Mouse (Mus musculus) E14TG2a.4 (cell line): ENCODE measurements around the gene Rnase10.

Source experiments
- CTCF ChIP-seq: conservative IDR thresholded peaks from 2 replicates; pipeline ENCODE4 v1.5.1; 2014; ENCODE audit warnings: low read length
- NANOG ChIP-seq: IDR thresholded peaks from 2 replicates; pipeline ENCODE4 v1.6.1; 2014; ENCODE audit warnings: borderline replicate concordance, low read length, mixed read lengths
- POU5F1 ChIP-seq: IDR thresholded peaks from 2 replicates; pipeline ENCODE4 v1.6.1; 2014; ENCODE audit warnings: low read length, borderline replicate concordance

DNA sequence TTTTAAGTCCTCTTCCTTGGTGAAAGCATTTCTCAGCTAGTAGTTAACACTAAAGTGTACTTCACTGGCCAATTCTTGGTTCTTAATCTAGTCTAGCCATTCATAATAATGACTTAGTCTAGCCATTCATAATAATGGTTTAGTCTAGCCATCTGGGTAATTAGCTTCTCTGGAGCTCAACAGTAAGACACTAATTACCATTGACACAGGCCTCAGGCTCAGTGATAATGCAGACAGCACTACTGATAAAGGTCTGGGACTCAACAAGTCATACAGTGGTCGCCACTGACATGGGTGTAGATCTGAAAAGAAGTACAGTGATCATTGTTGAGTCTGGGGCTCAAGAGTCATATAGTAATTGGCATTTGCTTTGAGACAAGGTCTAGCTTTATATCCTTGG is 17.3 kb downstream of the Rnase10 start:
- TF ChIP-seq CTCF (no peak), POU5F1 (no peak), NANOG (no peak)
